Mouse (Mus musculus) G1E (cell line): ENCODE data around the gene Lrrc9. TPM values are rescaled to one million over a fixed set of nuclear protein-coding genes. Genes with fewer than 3 reads are reported as not detected.

ENCODE experiments used
- ATAC-seq: 2 replicates; pipeline ENCODE4 v1.8.0; 2016; ENCODE audit warnings: mild to moderate bottlenecking; ENCODE audit not compliant: insufficient number of reproducible peaks, poor library complexity, low FRiP score, severe bottlenecking; ENCODE audit errors: extremely low read depth
- DNase-seq: peaks from one replicate; pipeline ENCODE4 v3.0.0; 2012; ENCODE audit warnings: low spot score
- H3K27me3 ChIP-seq: 2 replicates; pipeline ENCODE4 v1.6.1; 2012; ENCODE audit warnings: mild to moderate bottlenecking, low read length, inconsistent platforms; ENCODE audit not compliant: insufficient read depth
- H3K36me3 ChIP-seq: replicated peaks from 2 replicates; pipeline ENCODE3; 2012; ENCODE audit warnings: mild to moderate bottlenecking, inconsistent platforms
- H3K4me1 ChIP-seq: 2 replicates; pipeline ENCODE4 v1.6.1; 2012; ENCODE audit warnings: low read depth, low read length, inconsistent platforms, mixed read lengths; ENCODE audit not compliant: insufficient read depth
- H3K4me3 ChIP-seq: 2 replicates; pipeline ENCODE4 v1.5.1; 2012; ENCODE audit warnings: low read depth, mild to moderate bottlenecking, inconsistent platforms, low read length, moderate library complexity, mixed read lengths
- H3K9me3 ChIP-seq: replicated peaks from 2 replicates; pipeline ENCODE4 v1.6.1; 2012; ENCODE audit warnings: inconsistent platforms
- CTCF ChIP-seq: IDR thresholded peaks from 2 replicates; pipeline ENCODE4 v1.5.1; 2012; ENCODE audit warnings: low read depth, low read length, inconsistent platforms, mixed read lengths
- GATA1 ChIP-seq: IDR thresholded peaks from 2 replicates; pipeline ENCODE4 v1.6.1; 2012; ENCODE audit warnings: borderline replicate concordance, low read length, inconsistent platforms, mixed read lengths
- GATA2 ChIP-seq: IDR thresholded peaks from 2 replicates; pipeline ENCODE4 v1.6.1; 2012; ENCODE audit warnings: low read depth, low read length, inconsistent platforms, borderline replicate concordance
- POLR2AphosphoS5 ChIP-seq: IDR thresholded peaks from 2 replicates; pipeline ENCODE4 v1.6.1; 2012; ENCODE audit warnings: low read depth, low read length, inconsistent platforms; ENCODE audit not compliant: insufficient replicate concordance
- TAL1 ChIP-seq: conservative IDR thresholded peaks from 2 replicates; pipeline ENCODE4 v1.6.1; 2012; ENCODE audit warnings: low read depth, low read length, inconsistent platforms, mixed read lengths
- polyA plus RNA-seq: library from polyadenylated mRNA; stranded (reverse); fragments of >175 nt; gene quantifications from 2 replicates; pipeline ENCODE4 v1.2.3, GENCODE M21; 2012
- total RNA-seq, 2 experiments: library from RNA; stranded (forward) in 1 of 2; stranded (reverse) in 1 of 2; fragments of 200-1000 nt in 1 of 2; fragments of >200 nt in 1 of 2; fragmentation: Nextera tagmentation in 1 of 2; gene quantifications; 2 replicates each; pipeline ENCODE4 v1.2.3; 2014 to 2017

The Lrrc9 gene
- total RNA-seq (2014; fragmentation: Nextera tagmentation): not detected in 2 replicates
- total RNA-seq (2017): 0.16 and 0.58 TPM in 2 replicates
- not detected in 2 replicates for polyA plus RNA-seq

DNA sequence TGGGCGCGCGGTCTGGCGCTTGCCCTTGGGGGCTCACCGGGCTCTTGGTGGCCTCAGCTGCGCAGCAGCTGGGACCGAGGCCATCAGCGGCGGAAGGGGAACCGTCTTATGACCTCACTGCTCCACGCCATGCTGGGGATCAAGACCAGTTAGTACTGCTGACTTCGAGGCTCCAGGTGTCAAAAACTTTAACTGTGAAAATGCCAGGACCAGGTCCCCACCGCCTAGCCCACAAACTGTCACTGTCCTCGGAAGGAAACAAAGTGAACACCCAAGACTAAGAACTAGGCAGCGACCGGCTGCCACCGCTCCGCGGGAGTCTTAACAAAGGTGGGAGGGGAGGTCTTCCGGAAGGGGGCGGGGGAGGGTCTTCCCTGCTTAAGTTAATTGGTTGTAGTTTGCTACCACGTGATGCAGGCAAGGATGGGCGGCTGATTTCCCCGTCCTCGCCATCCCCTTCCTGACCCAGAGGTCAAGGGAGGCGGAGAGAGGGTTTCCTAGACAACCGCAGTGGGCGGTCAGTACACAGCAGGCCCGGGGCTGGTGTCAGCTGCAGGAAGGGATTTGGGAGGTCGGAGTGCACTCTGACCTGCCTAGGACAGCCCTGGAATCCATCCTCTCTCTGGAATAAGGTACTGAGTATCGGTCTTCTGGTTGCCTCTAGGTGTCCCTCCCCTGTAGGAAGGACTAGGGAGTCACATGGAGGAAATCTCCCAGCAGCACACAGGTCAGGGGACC is at the start of gene Lrrc9:
Gene Lrrc9 (plus strand): TSS at position 28 of the 738 bp plus-strand sequence.
- ATAC-seq: no peak
- TF ChIP-seq TAL1: no peak
- TF ChIP-seq CTCF: no peak
- no peak for TF ChIP-seq GATA2
- TF ChIP-seq POLR2AphosphoS5: no peak
- no peak for TF ChIP-seq GATA1
- H3K27me3 ChIP-seq: peaks cover 7% of the 10 kb centered on the region; the same call in 1 of the 2 replicates
- no peaks in the 10 kb centered on the region for H3K9me3 ChIP-seq
- no peak within 1 kb of the TSS for H3K4me3 ChIP-seq
- H3K4me1 ChIP-seq: no peaks in the 10 kb centered on the region
- DNase-seq: no peak
- H3K36me3 ChIP-seq: no peaks in the 10 kb centered on the region

GRCm38 (mm10) chr12:72393046-72393805 is 48.4 kb upstream of the Lrrc9 start:
- no peak for DNase-seq
- ATAC-seq: no peak
- Histone ChIP-seq H3K27me3 (no peaks in the 10 kb centered on the region; the same call in 1 of the 2 replicates), H3K36me3 (no peaks in the 10 kb centered on the region), H3K4me3 (no peak overlapping the region), H3K9me3 (no peaks in the 10 kb centered on the region), H3K4me1 (no peaks in the 10 kb centered on the region)
- TF ChIP-seq TAL1: no peak
- no peak for TF ChIP-seq POLR2AphosphoS5
- TF ChIP-seq GATA1: no peak
- no peak for TF ChIP-seq GATA2
- TF ChIP-seq CTCF: no peak

DNA sequence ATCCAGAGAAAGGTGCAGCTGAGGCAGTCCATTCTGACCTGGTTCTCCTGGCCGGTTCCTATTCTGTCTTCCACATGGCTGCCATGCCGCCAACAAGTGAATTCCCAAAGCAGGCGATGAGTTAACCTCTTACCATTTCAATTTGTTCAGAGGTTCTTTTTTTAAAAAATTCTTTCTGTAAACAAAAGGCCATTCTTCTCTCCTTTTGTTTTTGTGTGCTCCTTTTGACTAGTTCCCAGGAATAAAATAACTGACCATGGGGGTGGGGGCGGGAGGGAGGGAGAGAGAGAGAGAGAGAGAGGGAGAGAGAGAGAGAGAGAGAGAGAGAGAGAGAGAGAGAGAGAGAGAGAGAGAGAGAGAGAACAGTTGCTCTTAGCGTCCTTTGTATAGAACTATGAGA is 36.6 kb upstream of the Lrrc9 start:
- Histone ChIP-seq H3K27me3 (peaks cover 18% of the 10 kb centered on the region), H3K36me3 (no peaks in the 10 kb centered on the region), H3K4me3 (no peak overlapping the region), H3K4me1 (no peaks in the 10 kb centered on the region), H3K9me3 (peaks cover 10% of the 10 kb centered on the region)
- ATAC-seq: no peak
- DNase-seq: no peak
- TF ChIP-seq GATA2 (no peak), TAL1 (no peak), CTCF (no peak), GATA1 (no peak), POLR2AphosphoS5 (no peak)

DNA sequence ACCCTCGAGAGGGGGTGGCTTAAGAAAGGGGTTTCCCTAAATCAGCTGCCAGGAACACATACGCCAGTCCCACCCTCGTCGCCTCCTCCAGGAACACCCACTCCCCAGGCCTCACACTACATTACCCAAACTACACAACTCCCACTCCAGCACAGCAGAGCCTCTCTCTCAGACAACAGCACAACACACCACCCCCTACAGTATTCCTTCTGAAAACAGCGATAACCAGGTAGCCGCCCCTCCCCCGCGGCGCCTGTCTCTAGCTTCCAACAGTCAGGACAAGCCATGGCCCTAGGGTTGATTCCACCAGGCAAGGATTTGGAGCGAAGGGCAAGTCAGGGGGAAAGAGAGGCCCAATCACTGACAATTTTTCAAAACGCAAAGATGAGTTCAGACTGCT is 34.5 kb upstream of the Lrrc9 start:
- ATAC-seq (no peak), DNase-seq (no peak)
- no peak for TF ChIP-seq GATA1
- no peak for TF ChIP-seq CTCF
- TF ChIP-seq POLR2AphosphoS5: no peak
- TF ChIP-seq TAL1: no peak
- no peak for TF ChIP-seq GATA2
- H3K36me3 ChIP-seq: no peaks in the 10 kb centered on the region
- peaks cover 10% of the 10 kb centered on the region for H3K9me3 ChIP-seq
- no peak overlapping the region for H3K4me3 ChIP-seq
- no peaks in the 10 kb centered on the region for H3K4me1 ChIP-seq
- H3K27me3 ChIP-seq: peaks cover 15% of the 10 kb centered on the region

GRCm38 (mm10) chr12:72407721-72408110 is 34.0 kb upstream of the Lrrc9 start:
- ATAC-seq: no peak
- peaks cover 10% of the 10 kb centered on the region for H3K9me3 ChIP-seq
- peaks cover 15% of the 10 kb centered on the region for H3K27me3 ChIP-seq
- H3K36me3 ChIP-seq: no peaks in the 10 kb centered on the region
- no peak for DNase-seq
- TF ChIP-seq GATA2 (no peak), TAL1 (no peak), GATA1 (no peak), CTCF (no peak), POLR2AphosphoS5 (no peak)
- no peaks in the 10 kb centered on the region for H3K4me1 ChIP-seq
- no peak overlapping the region for H3K4me3 ChIP-seq
